Mouse (Mus musculus) macrophage (primary cell): ENCODE data around the gene Vps9d1. TPM values are rescaled to one million over a fixed set of nuclear protein-coding genes. Genes with fewer than 3 reads are reported as not detected.
"Not testable (repeated sequence)": the region's sequence is repeated elsewhere in the genome, so short reads cannot be mapped to it uniquely, and the experiment has no call there.

Experiments
- H3K27ac ChIP-seq: fragments of 350-480 bp; formaldehyde crosslinking; 2 replicates; pipeline ENCODE4 v1.9.0; 2021
- H3K36me3 ChIP-seq: fragments of 350-480 bp; formaldehyde crosslinking; 2 replicates; pipeline ENCODE4 v1.9.0; 2021; ENCODE audit errors: inconsistent target
- H3K4me3 ChIP-seq: fragments of 350-480 bp; formaldehyde crosslinking; 2 replicates; pipeline ENCODE4 v1.9.0; 2021; ENCODE audit errors: inconsistent target
- H3K79me2 ChIP-seq: fragments of 350-480 bp; formaldehyde crosslinking; 2 replicates; pipeline ENCODE4 v1.9.0; 2021; ENCODE audit errors: inconsistent target
- WGBS: methylation state at CpG from one replicate; pipeline ENCODE4 v1.1.7; 2026; ENCODE audit warnings: inconsistent platforms; ENCODE audit not compliant: missing documents; 5-methylcytosine and 5-hydroxymethylcytosine counted together
- polyA plus RNA-seq: library from polyadenylated mRNA; stranded (reverse); fragments of 250-400 nt; gene quantifications from 3 replicates; pipeline ENCODE4 v1.2.4, GENCODE M21; 2018; ENCODE audit warnings: inconsistent platforms

Gene Vps9d1
- polyA plus RNA-seq, 1 experiment from 2014 or later, result 10.8 TPM

- H3K27ac ChIP-seq, result no peak overlapping the region
- H3K4me3 ChIP-seq, result no peak overlapping the region
- H3K36me3 ChIP-seq, result peaks cover 5% of the 10 kb centered on the region; the same call in 1 of the 2 replicates
- WGBS, result 94% methylated on average over 5 of the region's 5 CpGs
- no peaks in the 10 kb centered on the region for H3K79me2 ChIP-seq
These were observed 20.3 kb upstream of the Vps9d1 start for GRCm38 (mm10) chr8:123274447-123274846.

DNA sequence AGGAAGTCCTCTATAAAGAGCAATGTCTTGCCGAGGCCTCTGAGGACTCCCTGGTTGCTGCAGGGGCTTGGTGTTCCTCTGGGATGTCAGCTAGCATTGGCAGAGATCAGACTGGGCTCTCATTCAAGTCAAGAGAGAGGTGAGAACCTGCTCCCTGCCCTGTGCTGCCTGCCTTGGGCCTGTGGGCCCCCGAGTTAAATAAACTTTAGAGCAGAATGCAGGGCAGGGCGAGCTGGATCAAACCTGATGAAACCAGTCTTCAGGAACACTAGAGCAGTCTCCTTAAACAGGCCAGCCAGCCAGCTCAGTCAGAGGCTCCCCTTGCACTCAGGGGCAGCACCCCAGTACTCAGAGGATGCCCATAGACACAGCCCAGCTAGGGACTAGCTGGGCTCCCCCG lies 17.8 kb upstream of the Vps9d1 start:
- no peak overlapping the region for H3K4me3 ChIP-seq
- no peak overlapping the region for H3K27ac ChIP-seq
- H3K79me2 ChIP-seq, result no peaks in the 10 kb centered on the region
- 96% methylated on average over 4 of the region's 4 CpGs for WGBS
- H3K36me3 ChIP-seq, result peaks cover 30% of the 10 kb centered on the region; the same call in 1 of the 2 replicates

- Histone ChIP-seq H3K79me2 (no peaks in the 10 kb centered on the region), H3K27ac (no peak overlapping the region), H3K4me3 (no peak overlapping the region), H3K36me3 (peaks cover 38% of the 10 kb centered on the region; the same call in 1 of the 2 replicates)
- WGBS, result 95% methylated on average over 10 of the region's 10 CpGs
These were observed 17.0 kb upstream of the Vps9d1 start for GRCm38 (mm10) chr8:123271147-123271546.

- H3K36me3 ChIP-seq, result peaks cover 65% of the 10 kb centered on the region
- 97% methylated on average over 14 of the region's 14 CpGs for WGBS
- H3K79me2 ChIP-seq, result no peaks in the 10 kb centered on the region
- no peak overlapping the region for H3K4me3 ChIP-seq
- no peak overlapping the region for H3K27ac ChIP-seq
These were observed 13.9 kb upstream of the Vps9d1 start for GRCm38 (mm10) chr8:123267926-123268656.

GRCm38 (mm10) chr8:123257593-123257992 lies 3.4 kb upstream of the Vps9d1 start:
- not testable (repeated sequence) for H3K4me3 ChIP-seq, H3K27ac ChIP-seq
- 99% methylated on average over 8 of the region's 8 CpGs for WGBS
- peaks cover 17% of the 10 kb centered on the region; the same call in 1 of the 2 replicates for H3K79me2 ChIP-seq
- H3K36me3 ChIP-seq, result peaks cover 52% of the 10 kb centered on the region

DNA sequence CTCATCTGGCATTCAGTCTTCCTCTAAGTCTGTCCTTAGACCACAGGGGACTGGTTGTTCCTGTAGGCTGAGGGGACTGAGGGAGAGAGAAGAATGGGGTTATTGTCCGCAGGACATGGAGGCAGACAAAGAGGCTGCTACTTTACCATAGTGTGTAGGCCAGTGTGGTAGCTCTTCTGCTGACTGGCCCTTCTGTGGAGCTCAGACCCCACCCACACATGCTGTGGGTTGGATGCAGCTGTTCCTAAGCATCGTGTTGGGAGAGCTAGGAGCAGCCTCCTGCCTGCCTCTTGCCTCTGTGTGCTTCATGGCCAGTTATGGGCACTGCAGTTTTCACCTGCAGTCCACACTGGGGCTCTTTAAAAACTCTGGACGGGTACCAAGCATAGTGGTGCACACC lies 3.0 kb upstream of the Vps9d1 start:
- Histone ChIP-seq H3K79me2 (peaks cover 21% of the 10 kb centered on the region; the same call in 1 of the 2 replicates), H3K4me3 (no peak overlapping the region), H3K27ac (no peak overlapping the region), H3K36me3 (peaks cover 51% of the 10 kb centered on the region)
- 97% methylated on average over 3 of the region's 3 CpGs for WGBS

DNA sequence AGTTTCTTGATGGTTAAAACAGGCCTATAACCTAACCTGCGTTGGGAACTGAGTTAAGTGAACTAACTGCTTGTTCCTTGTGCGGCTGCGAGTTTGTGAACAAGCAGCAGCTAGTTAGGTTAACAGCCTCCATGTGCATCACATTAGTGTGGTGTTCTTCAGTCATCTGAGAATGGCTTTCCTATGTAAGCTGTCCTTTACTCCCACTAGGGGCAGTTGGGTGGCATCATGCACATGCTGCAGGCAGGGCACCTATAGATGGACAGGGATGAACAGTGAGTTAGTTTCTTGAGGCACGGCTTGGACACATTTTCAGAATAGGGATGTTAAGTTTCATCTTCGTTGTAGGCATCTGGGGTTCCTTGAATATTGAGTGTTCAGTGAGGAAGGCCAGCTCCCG lies 1.0 kb upstream of the Vps9d1 start:
- 58% methylated on average over 6 of the region's 6 CpGs for WGBS
- peaks cover 25% of the 10 kb centered on the region; the same call in 1 of the 2 replicates for H3K79me2 ChIP-seq
- H3K27ac ChIP-seq, result no peak overlapping the region; the same call in 1 of the 2 replicates
- H3K36me3 ChIP-seq, result peaks cover 44% of the 10 kb centered on the region
- peak overlapping the region; percentile 56 for H3K4me3 ChIP-seq

- H3K4me3 ChIP-seq, result peak overlapping the region; percentile 51
- peaks cover 28% of the 10 kb centered on the region for H3K36me3 ChIP-seq
- peak overlapping the region; percentile 61 for H3K27ac ChIP-seq
- WGBS, result under 1% methylated on average over 38 of the region's 40 CpGs
- H3K79me2 ChIP-seq, result peaks cover 25% of the 10 kb centered on the region; the same call in 1 of the 2 replicates
These were observed 573 bp downstream of the Vps9d1 start for GRCm38 (mm10) chr8:123253451-123254098.

- Histone ChIP-seq H3K27ac (peak overlapping the region; percentile 61), H3K79me2 (peaks cover 25% of the 10 kb centered on the region; the same call in 1 of the 2 replicates), H3K4me3 (peak overlapping the region; percentile 51), H3K36me3 (peaks cover 24% of the 10 kb centered on the region)
- 31% methylated on average over 4 of the region's 4 CpGs for WGBS
These were observed 1.2 kb downstream of the Vps9d1 start for GRCm38 (mm10) chr8:123252925-123253324.

DNA sequence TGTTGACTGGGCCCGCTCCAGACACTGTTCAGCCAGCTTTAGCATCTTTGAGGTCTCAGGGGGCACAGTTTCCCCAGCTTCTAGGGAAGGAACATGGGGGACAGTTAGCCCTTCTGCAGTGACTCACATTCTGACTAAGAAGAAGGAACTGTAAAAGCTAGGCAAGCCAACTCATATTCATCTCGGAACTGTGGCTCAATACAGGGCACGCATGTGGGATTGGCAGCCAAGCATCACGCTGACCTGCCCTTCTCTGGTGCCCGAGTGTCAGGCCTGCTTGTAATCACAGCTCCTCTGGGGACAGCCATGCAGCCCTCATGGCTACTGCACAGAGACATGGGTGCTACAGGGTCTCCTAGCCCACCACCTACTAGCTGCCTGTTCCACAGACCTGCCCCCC lies 3.2 kb downstream of the Vps9d1 start:
- no peak overlapping the region for H3K4me3 ChIP-seq
- WGBS, result 68% methylated on average over 5 of the region's 5 CpGs

GRCm38 (mm10) chr8:123248596-123248995 lies 5.6 kb downstream of the Vps9d1 start:
- H3K27ac ChIP-seq, result peak overlapping the region; percentile 35
- WGBS, result 26% methylated on average over 8 of the region's 8 CpGs

More for the DNA sequence above, 3.2 kb downstream of the Vps9d1 start:
- Histone ChIP-seq H3K27ac (0 out of 2 replicates have a peak overlapping the region, but pooled peaks have one; percentile 12), H3K79me2 (peaks cover 20% of the 10 kb centered on the region; the same call in 1 of the 2 replicates), H3K36me3 (peaks cover 28% of the 10 kb centered on the region)

DNA sequence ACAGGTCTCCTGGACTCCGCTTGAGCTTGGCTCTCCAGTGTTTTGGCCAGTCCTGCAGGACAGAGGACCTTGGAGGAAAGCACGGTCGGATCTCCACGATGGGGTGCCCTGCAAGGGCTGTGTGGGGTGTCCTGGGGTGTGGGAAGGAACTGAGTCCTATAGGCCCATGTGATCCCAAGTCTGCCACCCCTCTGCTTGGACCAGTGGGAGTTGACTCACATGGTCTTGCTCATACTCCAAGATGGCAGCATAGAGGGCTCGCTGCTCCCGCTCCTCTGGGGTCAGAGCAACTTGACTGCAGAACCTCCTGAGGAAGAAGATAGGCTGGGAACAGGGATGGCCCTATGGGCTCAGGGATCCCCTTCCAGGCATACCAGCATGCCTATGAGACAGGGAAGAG lies 6.4 kb downstream of the Vps9d1 start:
- 96% methylated on average over 6 of the region's 6 CpGs for WGBS
- H3K36me3 ChIP-seq, result peaks cover 56% of the 10 kb centered on the region
- H3K27ac ChIP-seq, result no peak overlapping the region
- H3K79me2 ChIP-seq, result peaks cover 8% of the 10 kb centered on the region; the same call in 1 of the 2 replicates
- H3K4me3 ChIP-seq, result no peak overlapping the region

More at GRCm38 (mm10) chr8:123248596-123248995, 5.6 kb downstream of the Vps9d1 start:
- no peak overlapping the region for H3K4me3 ChIP-seq
- H3K36me3 ChIP-seq, result peaks cover 49% of the 10 kb centered on the region
- H3K79me2 ChIP-seq, result peaks cover 8% of the 10 kb centered on the region; the same call in 1 of the 2 replicates

- WGBS, result 97% methylated on average over 12 of the region's 12 CpGs
- H3K36me3 ChIP-seq, result peaks cover 67% of the 10 kb centered on the region
- H3K27ac ChIP-seq, result no peak overlapping the region
- H3K79me2 ChIP-seq, result no peaks in the 10 kb centered on the region
- H3K4me3 ChIP-seq, result no peak overlapping the region
These were observed 8.6 kb downstream of the Vps9d1 start for GRCm38 (mm10) chr8:123245543-123245942.

DNA sequence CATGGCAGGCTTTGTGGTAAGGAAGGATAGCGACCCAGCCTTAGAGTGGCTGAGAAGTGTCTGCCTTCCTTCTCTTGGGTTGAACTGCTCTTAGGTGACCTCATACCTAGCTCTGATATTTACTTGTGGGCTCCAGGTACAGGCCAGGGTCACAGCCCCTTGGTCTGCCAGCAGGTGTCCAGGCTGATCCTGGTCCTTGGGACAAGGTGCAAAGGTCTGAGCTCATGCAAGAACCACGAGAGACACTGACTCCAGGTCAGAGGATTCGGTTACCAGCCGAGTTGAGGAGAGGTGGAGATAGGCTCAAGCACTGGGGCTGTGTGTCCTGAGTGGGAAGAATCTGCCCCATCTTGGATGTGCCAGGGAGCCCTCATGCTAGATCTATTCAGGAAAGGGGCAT lies 9.8 kb downstream of the Vps9d1 start:
- Histone ChIP-seq H3K79me2 (no peaks in the 10 kb centered on the region), H3K27ac (no peak overlapping the region), H3K4me3 (no peak overlapping the region), H3K36me3 (peaks cover 63% of the 10 kb centered on the region)
- WGBS, result 90% methylated on average over 4 of the region's 4 CpGs

- H3K4me3 ChIP-seq, result no peak overlapping the region
- H3K27ac ChIP-seq, result no peak overlapping the region
- no peaks in the 10 kb centered on the region for H3K79me2 ChIP-seq
- H3K36me3 ChIP-seq, result peaks cover 62% of the 10 kb centered on the region
- WGBS, result 88% methylated on average over 11 of the region's 11 CpGs
These were observed 11.1 kb downstream of the Vps9d1 start for GRCm38 (mm10) chr8:123243053-123243452.
